Mouse (Mus musculus) heart, adult 2 months (tissue): ENCODE measurements at regions not wholly inside any gene's neighbourhood (a gene's known extent, or its start where the extent isn't known, plus 50 kb on each side); places are given as distances from the start of the nearest gene placed in this dataset.

Experiments used
- CTCF ChIP-seq: fragments of 200-600 bp; IDR thresholded peaks from 2 replicates; pipeline ENCODE4 v1.8.1; 2022; ENCODE audit warnings: antibody characterized with exemption, mild to moderate bottlenecking, moderate library complexity
- POLR2A ChIP-seq: fragments of 200-500 bp; IDR thresholded peaks from 2 replicates; pipeline ENCODE4 v1.6.1; 2011; ENCODE audit warnings: mild to moderate bottlenecking, low read depth, low read length, control low read depth; ENCODE audit not compliant: insufficient read depth

- TF ChIP-seq CTCF (peak; percentile 48), POLR2A (no peak)
Observed at GRCm38 (mm10) chr9:31577066-31577465, 112.8 kb upstream of the Tmem45b start.
